Mouse (Mus musculus) erythroid progenitor cell, adult 5-6 weeks (primary cell): ENCODE measurements around the gene Apobec3. TPM values are rescaled to one million over a fixed set of nuclear protein-coding genes. Genes with fewer than 3 reads are reported as not detected.
"Not testable (repeated sequence)": the region's sequence is repeated elsewhere in the genome, so short reads cannot be mapped to it uniquely, and the experiment has no call there.

ENCODE experiments used
- ATAC-seq: replicated peaks from 2 replicates; pipeline ENCODE4 v1.8.0; 2016; ENCODE audit warnings: moderate number of reproducible peaks, mild to moderate bottlenecking, moderate TSS enrichment, inconsistent platforms; ENCODE audit not compliant: poor library complexity, low FRiP score, severe bottlenecking
- total RNA-seq, 2 experiments: library from RNA; stranded (forward) in 1 of 2; stranded (reverse) in 1 of 2; fragments of 150-400 nt in 1 of 2; fragments of 186-747, 209-891 nt in 1 of 2; gene quantifications; 2 replicates each; pipeline versions ENCODE4 v1.2.3 to v1.2.4; 2015 to 2017; ENCODE audit warnings: low replicate concordance in 2 of 2

Gene Apobec3
- total RNA-seq, 2 experiments from 2014 or later = 259 to 314 TPM

GRCm38 (mm10) chr15:79918485-79918884, 27.0 kb downstream of the Apobec3 start:
- ATAC-seq = no peak

- ATAC-seq = no peak
Observed at GRCm38 (mm10) chr15:79919787-79920186, 28.3 kb downstream of the Apobec3 start.

- ATAC-seq = peak; percentile 2; the same call in 1 of the 2 replicates
Observed at GRCm38 (mm10) chr15:79926856-79927416, 35.5 kb downstream of the Apobec3 start.

- peak; percentile 88 for ATAC-seq
Observed at GRCm38 (mm10) chr15:79927637-79928122, 36.2 kb downstream of the Apobec3 start.

GRCm38 (mm10) chr15:79928316-79928715, 36.9 kb downstream of the Apobec3 start:
- ATAC-seq = no peak

GRCm38 (mm10) chr15:79928736-79929135, 37.3 kb downstream of the Apobec3 start:
- ATAC-seq = no peak

- ATAC-seq = no peak
Observed at GRCm38 (mm10) chr15:79929734-79930133, 38.3 kb downstream of the Apobec3 start.

- ATAC-seq = no peak
Observed at GRCm38 (mm10) chr15:79931496-79932141, 40.2 kb downstream of the Apobec3 start.

- ATAC-seq = peak; percentile 75
Observed at GRCm38 (mm10) chr15:79932323-79932987, 41.0 kb downstream of the Apobec3 start.

- peak; percentile 2; the same call in 1 of the 2 replicates for ATAC-seq
Observed at GRCm38 (mm10) chr15:79933052-79933669, 41.7 kb downstream of the Apobec3 start.

- no peak for ATAC-seq
Observed at GRCm38 (mm10) chr15:79933670-79934514, 42.4 kb downstream of the Apobec3 start.

GRCm38 (mm10) chr15:79934776-79935175, 43.3 kb downstream of the Apobec3 start:
- ATAC-seq = no peak

GRCm38 (mm10) chr15:79935654-79936373, 44.4 kb downstream of the Apobec3 start:
- ATAC-seq = no peak

- no peak for ATAC-seq
Observed at GRCm38 (mm10) chr15:79936374-79936751, 44.9 kb downstream of the Apobec3 start.

GRCm38 (mm10) chr15:79939020-79939419, 47.6 kb downstream of the Apobec3 start:
- no peak for ATAC-seq

GRCm38 (mm10) chr15:79939501-79939900, 48.0 kb downstream of the Apobec3 start:
- ATAC-seq = not testable (repeated sequence)

- no peak for ATAC-seq
Observed at GRCm38 (mm10) chr15:79939913-79940312, 48.5 kb downstream of the Apobec3 start.

- ATAC-seq = peak; percentile 78
Observed at GRCm38 (mm10) chr15:79940932-79941331, 49.5 kb downstream of the Apobec3 start.

GRCm38 (mm10) chr15:79942541-79942940, 51.1 kb downstream of the Apobec3 start:
- no peak for ATAC-seq
